Mouse (Mus musculus) hindbrain, embryonic 15.5 days (tissue): ENCODE measurements at regions not wholly inside any gene's neighbourhood (a gene's known extent, or its start where the extent isn't known, plus 50 kb on each side); places are given as distances from the start of the nearest gene placed in this dataset.

Experiments used
- ATAC-seq: fragments of 200-750 bp; cut with Nextera tagmentation; 2 replicates; pipeline ENCODE4 v1.8.0; 2017; ENCODE audit warnings: low read depth, moderate number of reproducible peaks, moderate TSS enrichment; ENCODE audit not compliant: low FRiP score
- H3K27ac ChIP-seq: fragments of 300-500 bp; sonication (generic); replicated peaks from 2 replicates; pipeline ENCODE4 v1.5.1; 2015; ENCODE audit warnings: mild to moderate bottlenecking, inconsistent platforms
- H3K27me3 ChIP-seq: fragments of 300-500 bp; sonication (generic); 2 replicates; pipeline ENCODE4 v1.6.1; 2015; ENCODE audit warnings: control low read depth, inconsistent platforms
- H3K36me3 ChIP-seq: fragments of 300-500 bp; sonication (generic); 2 replicates; pipeline ENCODE4 v1.6.1; 2015; ENCODE audit warnings: control low read depth, inconsistent platforms
- H3K4me1 ChIP-seq: fragments of 300-500 bp; sonication (generic); replicated peaks from 2 replicates; pipeline ENCODE4 v1.6.1; 2015; ENCODE audit warnings: control low read depth, inconsistent platforms
- H3K4me2 ChIP-seq: fragments of 300-500 bp; sonication (generic); 2 replicates; pipeline ENCODE4 v1.6.1; 2015; ENCODE audit warnings: moderate library complexity, mild to moderate bottlenecking, inconsistent platforms
- H3K4me3 ChIP-seq: fragments of 300-500 bp; sonication (generic); 2 replicates; pipeline ENCODE4 v1.5.1; 2015; ENCODE audit warnings: mild to moderate bottlenecking, inconsistent platforms
- H3K9ac ChIP-seq: fragments of 300-500 bp; sonication (generic); 2 replicates; pipeline ENCODE4 v1.6.1; 2015; ENCODE audit warnings: inconsistent platforms
- H3K9me3 ChIP-seq: fragments of 300-500 bp; sonication (generic); 2 replicates; pipeline ENCODE4 v1.6.1; 2016; ENCODE audit warnings: control low read depth, inconsistent platforms
- WGBS: fragments of 180-500 bp; shearing (Covaris S2); methylation state at CpG from one replicate; pipeline ENCODE4 v1.1.7; 2015; 5-methylcytosine and 5-hydroxymethylcytosine counted together

DNA sequence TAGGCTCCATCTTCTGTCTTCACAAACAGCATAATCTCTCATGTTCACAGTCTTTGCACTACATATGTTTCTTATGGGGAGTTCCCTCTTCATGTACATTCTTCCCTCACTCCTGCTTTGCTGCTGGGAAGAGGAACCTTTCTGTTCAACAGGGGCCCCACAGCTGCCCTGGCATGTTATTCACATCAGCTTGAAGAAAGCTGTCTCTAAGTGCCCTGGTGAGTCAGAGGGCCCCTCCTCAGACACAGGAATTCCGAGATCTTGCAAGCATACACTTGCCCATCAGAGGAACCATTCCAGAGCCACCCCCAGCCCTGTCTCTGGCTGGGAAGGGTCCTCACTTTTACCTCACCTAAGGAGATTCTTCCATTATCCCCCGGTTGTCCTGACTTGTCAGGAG lies 151.9 kb upstream of the Camk1g start:
- no peak overlapping the region for H3K4me3 ChIP-seq
- 73% methylated on average over 2 of the region's 2 CpGs for WGBS
- no peak overlapping the region for H3K9ac ChIP-seq
- H3K36me3 ChIP-seq = no peaks in the 10 kb centered on the region
- no peaks in the 10 kb centered on the region for H3K9me3 ChIP-seq
- no peaks in the 10 kb centered on the region for H3K4me1 ChIP-seq
- no peak overlapping the region for H3K4me2 ChIP-seq
- no peak overlapping the region for H3K27ac ChIP-seq
- H3K27me3 ChIP-seq = no peaks in the 10 kb centered on the region
- ATAC-seq = no peak

- Histone ChIP-seq H3K27ac (no peak overlapping the region), H3K9me3 (no peaks in the 10 kb centered on the region), H3K27me3 (no peaks in the 10 kb centered on the region), H3K4me1 (no peaks in the 10 kb centered on the region), H3K4me3 (no peak overlapping the region), H3K4me2 (no peak overlapping the region), H3K9ac (no peak overlapping the region), H3K36me3 (no peaks in the 10 kb centered on the region)
- ATAC-seq = no peak
- WGBS = 88% methylated on average over 1 of the region's 1 CpGs
These were observed 148.7 kb upstream of the Camk1g start for GRCm38 (mm10) chr1:193518840-193519239.

DNA sequence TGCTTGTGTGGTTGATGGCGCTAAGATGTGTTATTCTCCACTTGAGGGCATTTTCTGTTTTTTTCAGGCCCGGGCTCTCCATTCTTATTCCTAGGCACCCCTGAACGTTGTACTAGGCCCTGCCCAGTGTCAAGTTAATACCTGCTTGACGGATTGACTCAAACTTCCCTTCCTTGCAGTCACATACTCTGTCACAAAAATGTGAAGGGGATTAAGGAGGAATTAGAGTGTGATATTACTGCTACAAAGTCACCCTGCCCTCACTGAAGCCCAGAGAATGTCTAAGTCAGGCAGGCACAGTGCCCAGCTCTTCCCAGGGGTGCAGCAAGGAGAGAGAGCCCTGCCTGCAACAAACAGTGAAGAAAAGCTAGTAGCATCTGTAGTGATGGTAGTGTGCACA lies 147.9 kb upstream of the Camk1g start:
- no peak overlapping the region for H3K4me3 ChIP-seq
- no peaks in the 10 kb centered on the region for H3K4me1 ChIP-seq
- no peak overlapping the region for H3K4me2 ChIP-seq
- no peak for ATAC-seq
- H3K27ac ChIP-seq = no peak overlapping the region
- whole genome bisulfite sequencing = 75% methylated on average over 4 of the region's 4 CpGs
- H3K36me3 ChIP-seq = no peaks in the 10 kb centered on the region
- H3K27me3 ChIP-seq = no peaks in the 10 kb centered on the region
- H3K9me3 ChIP-seq = no peaks in the 10 kb centered on the region
- H3K9ac ChIP-seq = no peak overlapping the region

DNA sequence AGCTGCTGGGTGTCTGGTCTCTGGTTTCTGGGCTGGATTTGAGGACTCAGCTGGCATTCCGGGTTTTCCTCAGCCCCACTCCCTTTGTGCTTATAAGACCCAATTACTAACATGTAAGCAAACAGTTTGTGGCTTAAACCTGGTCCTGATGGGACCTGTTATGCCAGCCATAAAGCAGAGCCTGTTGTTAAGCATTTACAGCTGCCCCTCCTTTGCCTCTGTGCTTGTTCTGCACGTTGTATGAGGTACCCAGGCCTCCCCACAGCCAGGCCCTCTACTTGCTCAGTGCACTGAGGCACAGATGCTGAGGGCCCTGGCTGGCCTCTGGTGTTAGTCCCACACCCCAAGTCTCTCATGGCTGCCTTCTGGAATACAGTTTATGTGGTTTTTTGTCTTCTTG lies 147.2 kb upstream of the Camk1g start:
- Histone ChIP-seq H3K9ac (no peak overlapping the region), H3K4me2 (no peak overlapping the region), H3K4me3 (no peak overlapping the region), H3K9me3 (no peaks in the 10 kb centered on the region), H3K27me3 (no peaks in the 10 kb centered on the region), H3K36me3 (no peaks in the 10 kb centered on the region), H3K27ac (no peak overlapping the region), H3K4me1 (no peaks in the 10 kb centered on the region)
- ATAC-seq = no peak
- 74% methylated on average over 2 of the region's 2 CpGs for WGBS

- no peak for ATAC-seq
- WGBS = 74% methylated on average over 3 of the region's 3 CpGs
These were observed 146.3 kb upstream of the Camk1g start for GRCm38 (mm10) chr1:193516395-193516794.

DNA sequence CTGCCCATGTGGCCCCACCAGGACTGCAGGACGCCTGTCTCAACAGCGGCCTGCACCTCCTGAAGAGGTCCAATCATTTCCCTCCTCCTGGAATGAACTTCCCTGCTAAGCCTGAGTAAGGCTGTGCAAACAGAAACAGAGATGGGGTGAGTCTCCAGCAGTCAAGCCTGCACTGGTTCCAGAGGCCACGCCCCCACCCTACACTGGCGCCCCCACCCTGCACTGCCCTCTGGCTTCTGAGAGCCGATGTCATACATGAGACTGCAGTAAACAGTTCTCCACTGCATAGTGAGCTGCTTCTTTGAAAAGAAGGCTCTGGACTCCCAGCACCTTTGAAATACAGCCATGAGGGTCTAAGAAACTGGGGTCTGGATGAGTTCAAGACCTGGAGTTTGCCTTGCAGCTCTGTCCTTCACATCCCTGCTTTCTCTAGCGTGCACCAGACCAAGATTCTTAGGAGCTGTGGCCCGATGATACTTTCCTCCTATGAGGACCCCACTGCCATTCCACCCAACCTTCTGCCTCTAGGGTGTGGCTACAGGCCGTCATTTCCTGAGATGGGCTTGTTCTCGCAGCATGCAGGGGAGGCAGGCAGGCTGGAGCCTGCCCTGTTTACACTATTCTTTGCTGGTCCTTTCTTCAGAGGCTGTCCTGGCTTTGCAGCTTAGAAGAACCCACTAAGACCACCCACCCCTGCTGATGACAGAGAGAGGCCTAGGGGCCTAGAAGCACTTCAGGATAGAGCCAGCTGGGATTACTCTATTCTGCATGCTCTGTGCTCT lies 144.0 kb upstream of the Camk1g start:
- Histone ChIP-seq H3K4me3 (no peak overlapping the region), H3K27me3 (0 out of 2 replicates have a peak, but pooled peaks cover 2% of the 10 kb centered on the region), H3K9ac (no peak overlapping the region), H3K4me2 (no peak overlapping the region), H3K9me3 (no peaks in the 10 kb centered on the region), H3K36me3 (no peaks in the 10 kb centered on the region), H3K4me1 (no peaks in the 10 kb centered on the region), H3K27ac (no peak overlapping the region)
- 55% methylated on average over 9 of the region's 9 CpGs for WGBS
- no peak for ATAC-seq

More at GRCm38 (mm10) chr1:193516395-193516794, 146.3 kb upstream of the Camk1g start:
- no peak overlapping the region for H3K27ac ChIP-seq
- H3K4me1 ChIP-seq = no peaks in the 10 kb centered on the region
- no peak overlapping the region for H3K9ac ChIP-seq
- no peaks in the 10 kb centered on the region for H3K27me3 ChIP-seq
- no peaks in the 10 kb centered on the region for H3K9me3 ChIP-seq
- H3K4me3 ChIP-seq = no peak overlapping the region
- no peak overlapping the region for H3K4me2 ChIP-seq
- H3K36me3 ChIP-seq = no peaks in the 10 kb centered on the region

GRCm38 (mm10) chr1:193510066-193510793 lies 140.1 kb upstream of the Camk1g start:
- H3K27me3 ChIP-seq = 0 out of 2 replicates have a peak, but pooled peaks cover 5% of the 10 kb centered on the region
- WGBS = 46% methylated on average over 8 of the region's 8 CpGs

GRCm38 (mm10) chr1:193508271-193508670 lies 138.2 kb upstream of the Camk1g start:
- no peak overlapping the region for H3K27ac ChIP-seq
- H3K9ac ChIP-seq = no peak overlapping the region
- H3K9me3 ChIP-seq = no peaks in the 10 kb centered on the region
- H3K4me2 ChIP-seq = no peak overlapping the region
- ATAC-seq = no peak
- H3K4me3 ChIP-seq = no peak overlapping the region
- H3K4me1 ChIP-seq = 0 out of 2 replicates have a peak, but pooled peaks cover 6% of the 10 kb centered on the region
- H3K36me3 ChIP-seq = no peaks in the 10 kb centered on the region
- H3K27me3 ChIP-seq = 0 out of 2 replicates have a peak, but pooled peaks cover 5% of the 10 kb centered on the region

More at GRCm38 (mm10) chr1:193510066-193510793, 140.1 kb upstream of the Camk1g start:
- Histone ChIP-seq H3K4me2 (no peak overlapping the region), H3K27ac (no peak overlapping the region), H3K36me3 (no peaks in the 10 kb centered on the region), H3K9ac (no peak overlapping the region), H3K9me3 (no peaks in the 10 kb centered on the region), H3K4me1 (0 out of 2 replicates have a peak, but pooled peaks cover 2% of the 10 kb centered on the region), H3K4me3 (no peak overlapping the region)
- ATAC-seq = no peak

GRCm38 (mm10) chr1:193506991-193507390 lies 136.9 kb upstream of the Camk1g start:
- Histone ChIP-seq H3K9me3 (no peaks in the 10 kb centered on the region), H3K27ac (no peak overlapping the region), H3K4me2 (no peak overlapping the region), H3K27me3 (0 out of 2 replicates have a peak, but pooled peaks cover 5% of the 10 kb centered on the region), H3K4me3 (no peak overlapping the region), H3K4me1 (0 out of 2 replicates have a peak, but pooled peaks cover 6% of the 10 kb centered on the region), H3K9ac (no peak overlapping the region), H3K36me3 (no peaks in the 10 kb centered on the region)
- no peak for ATAC-seq
- WGBS = 81% methylated on average over 3 of the region's 3 CpGs

GRCm38 (mm10) chr1:193505381-193505780 lies 135.3 kb upstream of the Camk1g start:
- H3K4me3 ChIP-seq = no peak overlapping the region
- ATAC-seq = no peak
- H3K36me3 ChIP-seq = no peaks in the 10 kb centered on the region
- 0 out of 2 replicates have a peak, but pooled peaks cover 6% of the 10 kb centered on the region for H3K4me1 ChIP-seq
- H3K9me3 ChIP-seq = no peaks in the 10 kb centered on the region
- 0 out of 2 replicates have a peak, but pooled peaks cover 5% of the 10 kb centered on the region for H3K27me3 ChIP-seq
- no peak overlapping the region for H3K27ac ChIP-seq
- no peak overlapping the region for H3K9ac ChIP-seq
- no peak overlapping the region for H3K4me2 ChIP-seq
- WGBS = 44% methylated on average over 3 of the region's 3 CpGs

GRCm38 (mm10) chr1:193504611-193505010 lies 134.5 kb upstream of the Camk1g start:
- H3K36me3 ChIP-seq = no peaks in the 10 kb centered on the region
- 0 out of 2 replicates have a peak, but pooled peaks cover 5% of the 10 kb centered on the region for H3K27me3 ChIP-seq
- no peak overlapping the region for H3K4me2 ChIP-seq
- H3K4me3 ChIP-seq = no peak overlapping the region
- no peak overlapping the region for H3K27ac ChIP-seq
- H3K9ac ChIP-seq = no peak overlapping the region
- H3K9me3 ChIP-seq = no peaks in the 10 kb centered on the region
- no peak for ATAC-seq
- 34% methylated on average over 3 of the region's 3 CpGs for WGBS
- H3K4me1 ChIP-seq = 0 out of 2 replicates have a peak, but pooled peaks cover 6% of the 10 kb centered on the region

GRCm38 (mm10) chr1:193503624-193504325 lies 133.7 kb upstream of the Camk1g start:
- WGBS = 35% methylated on average over 3 of the region's 3 CpGs
- H3K4me2 ChIP-seq = no peak overlapping the region
- ATAC-seq = no peak
- H3K4me1 ChIP-seq = 0 out of 2 replicates have a peak, but pooled peaks cover 6% of the 10 kb centered on the region
- H3K27me3 ChIP-seq = no peaks in the 10 kb centered on the region
- H3K9me3 ChIP-seq = no peaks in the 10 kb centered on the region
- H3K27ac ChIP-seq = no peak overlapping the region
- no peaks in the 10 kb centered on the region for H3K36me3 ChIP-seq
- H3K9ac ChIP-seq = no peak overlapping the region
- no peak overlapping the region for H3K4me3 ChIP-seq
